Mouse (Mus musculus): ENCODE data around the gene Psma2.

Psma2 gene

GRCm38 (mm10) chr13:14612926-14613529, at the start of gene Psma2, which contains the start of gene Mrpl32:
TSS of gene Psma2 (plus strand) at chr13:14613240.
TSS of gene Mrpl32 (minus strand) at chr13:14613165.
- DNase-seq (ENCODE audit: extremely low spot score, low spot score): peak; percentile 95

GRCm38 (mm10) chr13:14574128-14574527, 38.9 kb upstream of the Psma2 start:
- no peak for DNase-seq (ENCODE audit: extremely low spot score, low spot score)

GRCm38 (mm10) chr13:14580392-14580791, 32.6 kb upstream of the Psma2 start:
- no peak for DNase-seq (ENCODE audit: extremely low spot score, low spot score)

GRCm38 (mm10) chr13:14602744-14603143, 10.3 kb upstream of the Psma2 start:
- no peak for DNase-seq (ENCODE audit: extremely low spot score, low spot score)

- no peak for DNase-seq (ENCODE audit: extremely low spot score, low spot score)
These were observed 5.4 kb upstream of the Psma2 start for GRCm38 (mm10) chr13:14607616-14608015.

- DNase-seq (ENCODE audit: extremely low spot score, low spot score): no peak
These were observed 577 bp upstream of the Psma2 start for GRCm38 (mm10) chr13:14612463-14612862.

- DNase-seq (ENCODE audit: extremely low spot score, low spot score): no peak
These were observed 513 bp downstream of the Psma2 start for GRCm38 (mm10) chr13:14613553-14613952.

GRCm38 (mm10) chr13:14618724-14619123, 5.7 kb downstream of the Psma2 start:
- peak; percentile 56 for DNase-seq (ENCODE audit: extremely low spot score, low spot score)

- DNase-seq (ENCODE audit: extremely low spot score, low spot score): peak; percentile 93
These were observed 16.9 kb downstream of the Psma2 start, which contains the start of gene AW209491 for GRCm38 (mm10) chr13:14629726-14630641. TSS of gene AW209491 (plus strand) at chr13:14630154.

GRCm38 (mm10) chr13:14639998-14640397, 27.0 kb downstream of the Psma2 start:
- DNase-seq (ENCODE audit: extremely low spot score, low spot score): no peak

GRCm38 (mm10) chr13:14649301-14649700, 36.3 kb downstream of the Psma2 start:
- no peak for DNase-seq (ENCODE audit: extremely low spot score, low spot score)

GRCm38 (mm10) chr13:14667107-14667506, 54.1 kb downstream of the Psma2 start:
- DNase-seq (ENCODE audit: extremely low spot score, low spot score): no peak

GRCm38 (mm10) chr13:14670342-14670741, 57.3 kb downstream of the Psma2 start:
- no peak for DNase-seq (ENCODE audit: extremely low spot score, low spot score)

GRCm38 (mm10) chr13:14688955-14689354, 75.9 kb downstream of the Psma2 start:
- no peak for DNase-seq (ENCODE audit: extremely low spot score, low spot score)

GRCm38 (mm10) chr13:14716801-14717200, 103.8 kb downstream of the Psma2 start:
- no peak for DNase-seq (ENCODE audit: extremely low spot score, low spot score)

- no peak for DNase-seq (ENCODE audit: extremely low spot score, low spot score)
These were observed 104.7 kb downstream of the Psma2 start for GRCm38 (mm10) chr13:14717755-14718154.
